Mouse (Mus musculus): Measurements from ENCODE around the gene Mrps26.
A peak's percentile ranks its signal among the peaks of the same experiment; 100 is the strongest.
"Not testable (repeated sequence)": the region's sequence is repeated elsewhere in the genome, so short reads cannot be mapped to it uniquely, and the experiment has no call there.

The Mrps26 gene

DNA sequence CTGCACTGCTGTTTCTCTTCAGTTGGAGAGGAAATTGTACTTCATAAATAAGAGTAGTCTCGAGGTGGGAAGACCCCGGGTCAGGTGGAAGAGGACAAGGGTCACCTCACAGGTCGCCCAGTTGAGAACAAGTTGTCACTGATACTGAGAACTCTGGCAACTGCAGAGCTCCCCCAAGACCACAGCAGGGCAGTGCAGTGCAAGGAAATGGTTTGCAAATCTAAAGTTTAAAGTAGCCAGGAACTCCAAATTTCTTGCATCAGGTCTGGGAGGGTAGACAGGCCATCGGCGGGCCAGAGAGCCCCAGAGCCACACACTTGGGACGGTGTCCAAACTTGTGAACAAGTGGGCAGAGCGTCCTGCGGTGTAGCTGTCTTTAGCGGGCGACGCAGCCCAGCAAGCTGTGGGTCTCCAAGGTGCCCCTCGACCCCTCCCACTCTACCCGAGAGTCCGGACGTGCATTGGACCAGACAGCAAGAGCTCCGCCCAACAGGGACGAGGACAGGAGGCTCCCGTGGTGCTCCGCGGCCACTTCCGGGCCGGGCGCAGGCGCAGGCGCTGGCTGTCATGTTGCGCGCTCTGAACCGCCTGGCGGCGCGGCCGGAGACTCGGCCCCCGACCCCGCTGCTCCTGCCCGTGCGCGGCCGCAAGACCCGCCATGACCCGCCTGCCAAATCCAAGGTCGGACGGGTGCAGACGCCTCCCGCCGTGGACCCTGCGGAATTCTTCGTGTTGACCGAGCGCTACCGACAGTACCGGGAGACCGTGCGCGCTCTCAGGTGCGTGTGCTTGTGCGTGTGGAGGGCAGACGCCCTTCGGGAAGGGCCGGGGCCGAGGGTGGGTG is at the start of gene Mrps26:
Gene Mrps26 (plus strand): TSS at position 531 of the 844 bp plus-strand sequence.
- peak; percentile 88 for DNase-seq (ENCODE audit: extremely low spot score, low spot score)

DNA sequence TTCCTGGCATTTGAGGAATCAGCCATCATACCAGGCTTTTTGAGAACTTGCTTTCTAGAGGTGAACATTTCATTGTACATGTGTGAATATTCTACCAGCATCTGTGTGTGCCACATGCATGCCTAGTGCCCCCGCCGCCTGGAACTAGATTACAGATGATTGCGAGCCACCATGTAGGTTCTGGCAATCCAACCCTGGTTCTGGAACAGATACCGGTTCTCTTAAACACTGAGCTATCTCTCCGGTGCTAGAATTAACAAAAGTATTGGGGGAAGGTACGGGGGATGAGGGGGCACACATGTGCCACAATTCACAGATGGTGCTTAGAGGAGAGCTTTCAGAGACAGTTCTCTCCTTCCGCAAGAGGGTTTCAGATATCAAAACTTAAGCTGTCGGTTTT is 49.6 kb upstream of the Mrps26 start:
- DNase-seq (ENCODE audit: extremely low spot score, low spot score), result no peak

DNA sequence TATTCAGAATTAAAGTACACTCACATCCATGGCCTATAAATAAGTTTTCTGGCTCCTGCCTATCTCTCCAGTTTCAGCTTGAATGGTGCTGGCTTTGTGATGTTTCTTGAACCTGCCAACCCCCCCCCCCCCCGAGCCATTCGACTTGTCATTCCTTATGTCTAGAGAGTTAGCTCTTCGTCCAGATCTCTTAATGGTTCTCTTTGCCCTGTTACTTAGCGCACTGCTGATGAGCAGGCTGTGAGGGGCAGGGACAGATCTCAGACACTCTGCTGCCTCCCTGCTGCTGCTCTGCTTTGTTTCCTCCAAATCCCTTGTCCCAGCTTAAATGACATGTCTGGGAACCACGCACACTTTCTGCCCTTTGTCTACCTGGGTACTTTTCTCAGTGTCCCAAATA is 47.8 kb upstream of the Mrps26 start:
- DNase-seq (ENCODE audit: extremely low spot score, low spot score), result no peak

DNA sequence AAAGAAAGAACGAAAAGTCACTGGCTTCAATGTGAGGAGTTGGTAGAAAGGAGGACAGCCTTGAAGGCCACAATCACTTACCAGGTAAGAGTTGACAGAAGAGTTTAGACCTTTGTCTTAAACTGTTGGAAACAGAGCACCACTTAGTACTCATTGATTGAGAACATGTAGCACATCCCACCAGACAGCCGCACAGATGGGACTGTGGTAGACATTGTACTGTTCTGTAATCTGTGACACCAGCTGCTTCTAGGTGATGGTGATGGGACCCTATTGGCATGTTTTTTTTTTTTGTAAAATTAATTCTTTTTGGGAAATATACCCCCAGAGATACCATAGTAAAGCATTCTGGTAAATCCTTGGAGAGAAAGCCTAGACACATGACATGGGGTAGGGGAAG is 41.6 kb upstream of the Mrps26 start:
- DNase-seq (ENCODE audit: extremely low spot score, low spot score), result no peak

DNA sequence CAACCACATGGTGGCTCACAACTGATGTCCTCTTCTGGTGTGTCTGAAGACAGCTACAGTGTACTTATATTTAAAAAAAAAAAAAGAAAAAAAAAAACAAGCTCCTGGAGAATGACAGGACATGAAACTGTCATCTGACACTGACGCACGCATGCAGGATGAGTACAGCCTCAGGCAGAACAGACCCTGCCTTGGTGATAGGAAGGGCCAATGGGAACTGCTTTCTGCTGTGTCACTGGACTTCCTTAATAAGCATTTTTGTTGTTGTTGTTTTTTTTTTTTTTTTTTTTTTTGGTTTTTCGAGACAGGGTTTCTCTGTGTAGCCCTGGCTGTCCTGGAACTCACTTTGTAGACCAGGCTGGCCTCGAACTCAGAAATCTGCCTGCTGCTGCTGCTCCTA is 38.1 kb upstream of the Mrps26 start:
- not testable (repeated sequence) for DNase-seq (ENCODE audit: extremely low spot score, low spot score)

DNA sequence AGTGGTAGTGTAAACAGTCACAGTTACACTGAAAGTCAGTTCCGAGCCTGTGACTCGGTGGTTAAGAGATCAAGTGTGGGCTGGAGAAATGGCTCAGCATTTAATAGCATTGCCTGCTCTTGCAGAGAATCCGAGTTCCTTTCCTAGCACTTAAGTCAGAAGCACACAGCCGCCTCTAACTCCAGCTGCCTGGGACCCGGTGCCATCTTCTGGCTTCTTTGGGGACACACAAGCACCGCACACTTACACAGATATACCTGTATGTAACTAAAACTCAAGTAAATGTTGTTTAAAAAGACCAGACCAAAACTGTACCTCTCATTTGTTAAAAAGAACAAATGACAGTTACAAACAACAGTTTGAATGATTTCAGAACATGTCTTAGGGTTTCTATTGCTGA is 35.1 kb upstream of the Mrps26 start:
- no peak for DNase-seq (ENCODE audit: extremely low spot score, low spot score)

DNA sequence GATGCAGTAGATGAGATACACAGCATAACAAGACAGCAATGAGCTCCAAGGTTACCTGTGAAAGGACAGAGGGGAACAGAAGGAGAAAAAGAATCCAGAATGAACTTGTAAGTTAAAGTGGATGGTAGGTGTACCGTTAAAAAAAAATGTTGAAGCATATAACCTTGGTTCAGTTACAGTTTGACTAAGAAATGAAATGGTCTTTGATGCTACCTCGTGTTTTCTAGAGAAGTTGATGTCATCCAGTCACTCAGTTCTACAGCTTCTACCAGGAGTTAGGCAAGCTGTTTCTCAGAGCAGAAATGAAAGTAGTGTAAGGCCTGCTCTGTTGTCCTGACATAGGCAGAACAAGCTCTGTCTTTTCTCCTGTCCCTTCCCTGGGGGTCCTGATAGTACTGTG is 34.3 kb upstream of the Mrps26 start:
- DNase-seq (ENCODE audit: extremely low spot score, low spot score), result no peak

DNA sequence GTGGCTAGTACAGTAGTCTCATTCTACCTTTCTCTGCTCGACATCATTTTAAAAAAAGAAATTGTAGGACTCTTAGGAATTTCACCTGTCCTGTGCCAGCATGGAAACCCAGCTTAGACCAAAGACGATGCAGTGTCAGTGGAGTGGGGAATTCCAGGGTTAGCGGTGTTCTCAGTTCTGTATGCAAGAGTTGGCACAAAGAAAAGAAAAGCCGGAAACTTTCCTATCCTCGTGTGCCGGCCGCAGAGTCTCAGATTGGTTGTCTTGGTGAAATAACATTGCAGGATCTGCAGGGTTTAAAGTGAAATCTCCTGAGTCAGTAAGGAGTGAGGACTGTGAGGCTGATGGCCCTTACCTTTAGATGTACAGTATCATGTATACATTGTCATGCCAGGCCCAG is 33.6 kb upstream of the Mrps26 start:
- no peak for DNase-seq (ENCODE audit: extremely low spot score, low spot score)

DNA sequence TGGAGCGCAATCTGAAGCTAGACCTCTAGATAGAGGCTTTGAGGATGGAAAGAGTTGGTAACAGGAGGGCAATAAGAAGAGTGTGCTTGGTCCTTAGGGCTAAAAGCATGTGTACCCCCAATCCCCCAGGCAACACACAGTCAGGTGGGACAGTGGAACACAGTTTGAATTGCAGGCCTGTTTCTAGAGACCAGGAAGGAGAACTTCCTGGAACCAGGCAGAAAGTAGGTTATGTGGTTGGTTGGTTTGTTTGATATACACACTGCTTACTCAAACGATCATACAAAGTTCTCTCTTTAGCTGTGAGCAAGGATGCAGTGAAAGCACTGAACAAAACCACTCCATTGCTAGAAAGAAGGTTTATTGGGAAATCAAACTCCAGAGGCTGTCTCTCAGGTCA is 31.3 kb upstream of the Mrps26 start:
- no peak for DNase-seq (ENCODE audit: extremely low spot score, low spot score)

DNA sequence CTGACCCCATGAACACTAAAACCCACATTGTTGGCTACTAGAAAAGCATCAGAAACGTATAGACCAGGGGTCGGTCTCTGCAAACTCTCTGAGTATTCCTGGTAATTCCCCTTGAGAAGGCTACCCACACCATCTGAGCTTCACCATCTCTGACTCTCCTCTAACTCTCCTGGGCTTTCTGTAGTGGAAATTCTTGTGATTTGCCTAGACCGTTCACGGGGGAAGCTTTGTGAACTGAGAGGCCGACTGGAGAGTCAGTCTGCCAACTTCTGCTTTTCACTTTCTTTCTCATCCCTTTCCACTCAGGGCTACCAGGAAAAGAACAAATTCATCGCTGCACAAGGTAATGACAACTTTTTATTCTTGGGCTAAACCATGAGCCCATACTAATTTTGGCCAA is 28.5 kb upstream of the Mrps26 start:
- DNase-seq (ENCODE audit: extremely low spot score, low spot score), result no peak

DNA sequence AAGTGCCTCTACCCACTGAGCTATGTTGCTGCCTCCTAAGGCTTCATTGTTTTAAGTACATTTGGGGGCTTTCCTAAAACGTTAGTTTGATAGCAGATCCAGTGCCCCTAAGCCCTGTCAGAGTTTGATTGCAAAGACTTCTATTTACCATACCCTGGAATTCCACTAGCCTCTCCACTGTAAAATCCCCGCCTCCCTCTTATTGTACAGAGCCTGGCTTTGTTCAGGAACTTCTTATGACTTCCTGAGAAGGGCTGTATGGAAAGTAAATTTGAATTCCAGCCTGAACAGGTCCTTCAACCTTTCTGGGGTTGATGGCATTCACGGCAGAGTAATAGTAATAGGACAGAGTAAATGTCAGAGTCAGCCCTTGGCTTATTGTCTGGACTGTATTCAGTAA is 26.7 kb upstream of the Mrps26 start:
- no peak for DNase-seq (ENCODE audit: extremely low spot score, low spot score)

DNA sequence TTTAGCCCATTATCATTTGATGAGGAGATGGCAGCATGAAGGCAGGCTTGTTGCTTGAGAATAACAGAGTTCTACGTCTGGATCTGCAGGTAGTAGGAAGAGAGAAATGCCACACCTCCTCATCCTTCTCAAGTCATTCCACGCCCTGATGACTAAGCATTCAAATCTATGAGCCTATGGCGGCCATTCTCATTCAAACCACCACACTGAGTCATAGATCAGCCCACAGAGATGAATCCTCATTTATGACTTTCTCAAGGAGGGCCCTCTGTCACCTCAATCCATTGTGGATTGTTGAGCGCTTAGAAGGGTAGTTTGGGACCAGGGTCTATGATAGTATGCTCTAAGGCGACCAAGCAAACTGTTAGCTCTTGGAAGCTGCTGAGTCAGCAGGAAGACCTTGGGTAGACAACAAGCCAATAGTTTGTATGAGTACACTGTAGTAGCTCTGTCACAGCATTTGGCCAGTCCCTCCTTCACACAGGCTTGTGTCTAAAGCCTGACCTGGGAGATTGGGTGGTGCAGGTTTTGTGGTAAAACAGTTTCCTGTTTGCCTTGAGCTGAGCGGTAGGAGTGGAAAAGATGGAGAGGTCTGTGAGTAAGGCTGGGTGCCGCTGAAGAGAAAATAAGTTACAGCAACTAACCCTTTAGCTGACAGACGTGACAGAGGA is 24.5 kb upstream of the Mrps26 start:
- DNase-seq (ENCODE audit: extremely low spot score, low spot score), result no peak

DNA sequence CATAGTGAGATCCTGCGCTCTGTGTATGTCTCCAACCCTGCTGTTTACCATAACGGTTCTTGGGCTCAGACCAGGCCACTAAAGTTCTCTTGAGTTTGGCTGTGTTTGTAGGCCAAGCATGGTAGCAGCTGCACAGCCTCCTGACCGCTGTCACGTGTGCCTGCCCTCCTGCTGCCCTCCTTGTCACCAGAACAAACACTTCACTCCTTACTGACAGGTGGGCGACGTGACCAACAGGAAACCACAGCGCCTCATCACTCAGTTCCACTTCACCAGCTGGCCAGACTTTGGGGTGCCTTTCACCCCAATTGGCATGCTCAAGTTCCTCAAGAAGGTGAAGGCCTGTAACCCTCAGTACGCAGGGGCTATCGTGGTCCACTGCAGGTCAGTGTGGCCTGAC is 23.3 kb upstream of the Mrps26 start:
- no peak for DNase-seq (ENCODE audit: extremely low spot score, low spot score)

DNA sequence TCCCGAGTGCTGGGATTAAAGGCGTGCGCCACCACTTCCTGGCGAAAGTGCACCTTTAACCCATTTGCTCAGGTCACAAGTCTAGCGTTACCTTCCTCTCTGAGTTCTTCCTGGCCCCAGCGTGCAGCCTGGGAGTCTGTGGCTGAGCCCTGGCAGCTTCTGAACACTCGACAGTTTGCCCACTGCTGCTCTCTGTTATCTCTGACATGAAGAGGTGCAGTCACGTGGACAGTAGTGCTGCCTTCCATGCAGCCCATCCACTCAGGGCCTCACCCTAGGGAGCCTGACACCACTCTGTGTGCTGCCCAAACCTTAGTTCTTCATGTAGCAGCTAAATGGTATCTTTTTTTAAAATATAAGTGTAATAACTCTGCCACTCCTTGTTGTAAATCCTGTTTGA is 16.6 kb upstream of the Mrps26 start:
- DNase-seq (ENCODE audit: extremely low spot score, low spot score), result no peak

DNA sequence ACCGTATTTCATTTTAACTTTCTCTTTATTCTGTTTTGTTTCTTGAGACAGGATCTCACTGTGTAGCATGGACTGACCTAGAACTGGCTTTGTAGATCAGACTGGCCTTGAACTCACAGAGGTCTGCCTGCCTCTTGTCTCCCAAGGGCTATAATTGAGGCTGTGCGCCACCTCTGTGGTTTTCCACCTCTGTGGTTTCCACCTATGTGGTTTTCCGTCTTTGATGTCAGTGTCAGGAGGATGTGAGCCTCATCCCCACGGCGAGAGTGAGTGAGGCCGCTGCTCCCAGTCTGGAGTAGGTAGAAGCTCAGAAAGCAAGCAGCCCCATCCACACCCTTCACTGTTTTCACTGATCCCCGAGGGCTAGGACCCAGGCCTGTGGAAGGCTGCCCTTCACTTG is 8.7 kb upstream of the Mrps26 start:
- no peak for DNase-seq (ENCODE audit: extremely low spot score, low spot score)

DNA sequence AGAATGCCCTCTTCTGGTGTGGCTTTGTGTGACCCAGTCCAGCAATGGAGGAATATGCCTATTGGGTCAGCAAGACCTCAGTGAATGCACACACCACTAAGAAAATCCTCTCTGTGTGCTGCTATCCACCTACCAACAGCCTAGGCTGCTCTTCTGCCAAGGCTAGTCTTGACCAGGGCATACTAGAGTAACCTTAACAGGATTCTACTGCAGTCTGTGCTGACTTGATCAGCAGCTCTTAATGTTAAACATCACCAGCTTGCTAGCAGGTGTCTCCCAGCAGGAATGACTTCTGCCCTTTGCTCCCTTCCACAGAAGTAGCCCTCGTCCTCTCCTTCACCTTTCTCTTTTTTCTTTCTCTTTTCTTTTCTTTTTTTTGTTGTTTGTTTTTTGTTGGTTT is 7.2 kb upstream of the Mrps26 start:
- no peak for DNase-seq (ENCODE audit: extremely low spot score, low spot score)

DNA sequence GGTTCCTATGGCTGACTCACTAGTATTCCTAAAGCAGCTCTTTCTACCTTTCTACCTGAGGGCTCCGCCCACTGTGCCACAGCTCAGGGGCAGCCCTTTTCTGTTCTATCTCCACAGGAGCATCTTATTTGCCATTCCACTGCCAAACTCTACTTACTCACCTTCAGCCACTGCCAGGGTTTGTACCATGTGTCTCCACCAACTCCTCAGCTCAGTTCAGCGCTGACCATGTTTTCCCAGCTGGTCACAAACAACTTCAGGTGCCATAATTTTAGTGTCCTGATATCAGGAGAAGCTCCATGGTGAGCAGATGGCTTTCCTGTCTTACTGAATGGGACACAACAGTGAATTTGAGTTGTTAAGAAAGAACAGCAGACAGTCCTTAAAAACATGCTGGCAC is 6.1 kb upstream of the Mrps26 start:
- no peak for DNase-seq (ENCODE audit: extremely low spot score, low spot score)

DNA sequence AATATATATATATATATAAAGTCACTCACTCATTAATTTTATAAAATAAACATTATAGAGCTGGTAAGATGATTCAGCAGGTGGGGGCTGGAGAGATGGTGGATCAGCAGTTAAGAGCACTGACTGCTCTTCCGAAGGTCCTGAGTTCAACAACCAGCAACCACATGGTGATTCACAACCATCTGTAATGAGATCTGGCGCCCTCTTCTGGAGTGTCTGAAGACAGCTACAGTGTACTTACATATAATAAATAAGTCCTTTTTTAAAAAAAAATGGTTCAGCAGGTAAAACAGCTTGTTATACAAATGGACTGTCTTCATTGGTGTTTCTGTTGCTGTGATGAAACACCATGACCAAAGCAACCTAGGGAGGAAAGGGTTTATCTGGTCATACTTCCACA is 5.5 kb upstream of the Mrps26 start:
- DNase-seq (ENCODE audit: extremely low spot score, low spot score), result no peak

DNA sequence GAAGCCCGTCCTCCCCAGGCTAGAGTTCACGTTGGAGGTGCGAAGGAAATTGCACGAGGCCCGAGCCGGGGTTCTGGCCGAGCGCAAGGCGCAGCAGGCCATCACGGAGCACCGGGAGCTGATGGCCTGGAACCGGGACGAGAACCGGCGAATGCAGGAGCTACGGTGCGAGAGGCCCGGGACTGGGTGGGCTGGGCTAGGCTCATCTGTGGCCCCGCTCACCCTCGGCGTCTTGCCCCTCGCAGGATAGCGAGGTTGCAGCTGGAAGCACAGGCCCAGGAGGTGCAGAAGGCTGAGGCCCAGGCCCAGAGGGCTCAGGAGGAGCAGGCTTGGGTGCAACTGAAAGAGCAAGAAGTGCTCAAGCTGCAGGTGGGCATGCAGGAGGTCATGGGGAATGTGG is 521 bp downstream of the Mrps26 start:
- no peak for DNase-seq (ENCODE audit: extremely low spot score, low spot score)

DNA sequence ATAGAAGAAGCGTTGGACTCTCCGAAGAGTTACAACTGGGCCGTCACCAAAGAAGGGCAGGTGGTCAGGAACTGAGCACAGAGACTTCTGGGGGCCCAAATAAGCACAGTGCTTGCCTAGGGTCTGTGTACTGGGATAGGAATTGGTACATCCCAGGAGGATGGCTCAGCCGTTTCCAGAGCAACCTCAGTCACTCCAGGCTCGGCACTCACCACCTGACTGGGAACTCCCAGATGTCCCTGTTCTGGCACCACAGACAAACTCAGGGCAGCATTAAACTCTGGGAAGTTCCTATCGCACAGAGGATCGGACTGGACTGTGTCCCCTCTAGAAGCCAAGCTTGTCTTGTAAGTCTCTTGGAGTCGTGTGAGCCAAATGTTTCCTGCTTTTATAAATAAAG is 1.4 kb downstream of the Mrps26 start:
- DNase-seq (ENCODE audit: extremely low spot score, low spot score), result no peak

DNA sequence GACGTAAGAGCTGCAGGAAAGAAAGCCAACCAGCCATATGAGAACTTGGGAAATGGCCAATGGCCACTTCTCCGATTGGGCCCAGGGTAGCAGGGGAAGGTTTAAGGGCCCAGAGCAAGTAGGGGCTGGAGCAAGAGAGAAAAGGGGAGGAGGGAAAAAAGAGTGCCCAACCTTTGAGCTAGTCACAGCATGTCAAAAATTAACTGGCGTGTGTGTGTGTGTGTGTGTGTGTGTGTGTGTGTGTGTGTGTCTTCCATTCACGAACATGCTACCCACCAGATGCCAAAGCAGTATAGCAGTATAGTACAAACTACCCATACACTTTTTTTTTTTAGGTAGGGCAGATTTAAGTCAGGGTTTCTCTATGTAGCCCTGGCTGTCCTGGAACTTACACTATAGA is 5.4 kb downstream of the Mrps26 start:
- no peak for DNase-seq (ENCODE audit: extremely low spot score, low spot score)

DNA sequence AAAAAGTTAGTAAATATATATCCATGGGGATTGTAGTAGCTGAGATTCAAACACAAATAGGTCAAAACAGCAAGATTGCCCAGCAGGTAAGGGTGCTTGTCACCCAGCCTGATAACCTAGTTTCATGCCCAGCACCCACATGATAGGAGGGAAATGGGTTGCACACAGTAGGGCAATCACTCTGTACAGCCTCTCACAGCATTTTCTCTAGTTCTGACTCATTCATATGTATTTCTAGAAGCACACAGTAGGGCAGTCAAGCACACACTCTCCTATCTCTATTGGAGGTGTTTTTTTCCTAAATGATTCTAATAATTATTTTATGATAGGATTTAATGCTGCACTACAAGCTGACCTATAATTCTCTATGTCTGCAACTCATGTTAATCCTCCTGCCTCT is 6.4 kb downstream of the Mrps26 start:
- no peak for DNase-seq (ENCODE audit: extremely low spot score, low spot score)

DNA sequence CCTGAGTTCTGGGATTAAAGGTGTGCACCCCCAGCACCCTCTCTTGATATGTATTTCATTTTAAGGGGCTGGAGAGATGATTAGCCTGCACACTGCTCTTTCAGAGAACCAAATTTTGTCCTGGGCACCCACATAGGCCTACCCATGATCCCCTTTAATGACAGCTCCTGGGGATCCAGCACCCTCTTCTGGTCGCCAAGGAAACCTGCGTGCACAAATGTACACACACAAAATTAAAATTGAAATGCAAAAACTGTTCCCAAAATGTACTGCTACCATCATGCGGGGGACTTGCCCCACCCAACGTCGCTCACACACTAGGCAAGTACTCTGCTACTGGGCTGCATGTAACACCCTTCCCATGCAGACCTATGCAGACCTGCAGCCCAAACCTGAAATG is 11.4 kb downstream of the Mrps26 start:
- DNase-seq (ENCODE audit: extremely low spot score, low spot score), result no peak
